Mouse (Mus musculus) right cerebral cortex, adult 18-20 months (tissue): ENCODE results near the gene Dus4l.
"Not testable (repeated sequence)": the region's sequence is repeated elsewhere in the genome, so short reads cannot be mapped to it uniquely, and the experiment has no call there.

ENCODE experiments used
- DNase-seq: peaks from one replicate; pipeline ENCODE4 v3.0.0; 2022; ENCODE audit warnings: mixed read lengths

Dus4l gene

DNA sequence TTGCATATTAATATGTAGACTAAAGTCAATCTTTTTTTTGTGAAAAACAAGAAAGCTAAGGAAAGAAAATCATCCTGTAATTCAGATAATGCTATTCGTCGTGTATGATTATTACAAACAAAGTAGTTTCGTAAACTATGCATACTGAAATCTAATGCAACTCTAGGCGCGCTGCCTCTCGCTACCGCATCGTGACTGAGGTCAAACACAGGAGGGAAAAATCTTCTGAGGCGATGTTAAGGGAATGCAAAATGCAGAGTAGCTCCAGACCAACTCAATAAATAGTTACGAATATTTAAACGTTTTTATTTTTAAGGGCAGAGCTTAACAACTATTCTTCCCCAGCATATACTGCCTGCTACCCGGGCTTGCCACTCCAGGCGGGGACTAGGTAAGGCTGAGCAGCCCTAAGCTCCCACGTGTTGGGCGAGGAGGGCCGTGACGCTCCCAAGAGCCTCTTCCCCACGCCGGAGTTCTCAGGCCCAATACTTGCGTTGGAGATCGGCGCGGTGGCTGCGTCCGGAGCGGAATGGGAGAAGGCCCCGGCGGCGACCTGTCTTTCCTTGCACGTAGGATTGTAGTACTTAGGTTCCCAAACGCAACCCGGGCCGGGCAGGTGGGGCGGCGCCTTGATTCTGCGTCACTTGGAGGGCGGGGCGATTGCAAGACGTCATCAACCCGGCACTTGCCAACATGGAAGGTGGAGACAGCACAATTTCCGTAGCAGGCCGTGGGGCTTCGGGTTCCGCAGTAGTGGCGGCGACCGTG, at the start of gene Dus4l, which contains the start of gene Cog5:
Dus4l (minus strand) TSS at position 630 of the 768 bp plus-strand sequence.
Cog5 (plus strand) TSS at position 673 of the 768 bp plus-strand sequence.
- peak; percentile 95 for DNase-seq

GRCm38 (mm10) chr12:31703904-31704303, 49.3 kb upstream of the Dus4l start:
- DNase-seq = no peak

DNA sequence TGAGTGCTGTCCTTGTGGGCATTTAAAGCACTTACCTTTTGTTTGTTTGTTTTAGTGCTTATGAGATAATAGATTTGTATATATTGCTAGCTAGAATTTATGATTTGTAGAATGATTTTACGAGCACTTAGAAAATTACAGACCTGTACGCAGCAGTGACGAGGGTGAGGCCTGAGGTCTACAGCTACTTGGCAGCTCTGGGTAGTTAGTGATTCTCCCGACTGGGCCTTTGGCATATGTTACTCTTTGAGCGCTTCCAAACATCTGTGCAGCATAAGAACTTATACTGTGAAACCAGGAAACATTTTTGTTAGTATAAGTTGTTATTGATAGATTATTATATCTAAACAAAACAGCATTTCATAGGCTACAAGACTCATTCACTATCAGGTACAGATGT, 46.8 kb upstream of the Dus4l start:
- DNase-seq = no peak

DNA sequence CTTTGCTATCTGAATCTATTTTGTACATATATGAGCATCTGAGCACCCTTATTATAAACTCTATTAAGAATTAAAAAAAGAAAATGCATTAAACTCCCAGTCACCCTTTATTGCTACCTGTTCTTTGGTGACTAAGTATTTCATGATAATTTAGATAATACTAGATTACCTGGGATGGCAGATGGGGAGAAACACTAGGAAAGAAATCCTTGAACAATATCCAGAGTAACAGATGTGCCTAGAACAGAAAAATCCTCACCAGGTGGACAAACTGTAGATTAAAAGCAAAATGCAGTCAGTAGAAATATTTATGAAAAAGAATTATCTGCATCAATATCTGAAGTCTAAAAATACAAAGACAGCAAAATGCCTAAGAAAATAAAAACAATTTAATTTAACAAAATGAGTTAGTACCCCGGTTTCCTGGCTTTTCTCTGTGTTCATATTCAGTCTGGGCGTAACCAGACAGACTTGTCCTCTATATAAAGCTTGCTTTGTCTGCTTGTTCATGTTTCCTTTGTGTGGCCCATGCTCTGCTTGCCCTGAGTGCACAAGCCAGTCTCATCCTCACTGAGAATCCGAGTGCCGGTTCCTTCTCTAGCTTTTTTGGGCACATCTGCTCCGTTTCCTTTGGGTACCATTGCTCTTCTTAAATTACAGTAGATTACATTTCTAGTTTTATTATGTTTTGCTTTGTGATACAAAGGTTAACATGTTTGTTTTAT, 46.2 kb upstream of the Dus4l start:
- DNase-seq = no peak

GRCm38 (mm10) chr12:31693278-31693677, 38.7 kb upstream of the Dus4l start:
- DNase-seq = no peak

DNA sequence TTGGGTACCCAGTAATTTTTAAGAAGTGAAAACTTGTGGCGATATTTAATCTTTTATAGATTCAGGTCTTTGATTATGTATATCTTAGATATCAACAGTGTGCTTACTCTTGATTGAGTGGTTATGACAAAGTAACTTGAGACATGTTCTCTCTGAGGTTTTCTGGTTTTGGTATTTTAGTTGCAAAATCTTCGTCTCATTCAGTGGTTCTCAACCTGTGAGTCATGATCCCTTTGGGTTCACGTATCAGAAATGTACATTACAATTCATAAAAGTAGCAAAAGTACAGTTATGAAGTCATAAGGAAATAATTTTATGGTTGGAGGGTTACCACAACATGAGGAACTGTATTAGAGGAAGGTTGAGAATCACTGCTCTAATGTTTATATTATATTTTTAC, 32.1 kb upstream of the Dus4l start:
- DNase-seq = no peak

DNA sequence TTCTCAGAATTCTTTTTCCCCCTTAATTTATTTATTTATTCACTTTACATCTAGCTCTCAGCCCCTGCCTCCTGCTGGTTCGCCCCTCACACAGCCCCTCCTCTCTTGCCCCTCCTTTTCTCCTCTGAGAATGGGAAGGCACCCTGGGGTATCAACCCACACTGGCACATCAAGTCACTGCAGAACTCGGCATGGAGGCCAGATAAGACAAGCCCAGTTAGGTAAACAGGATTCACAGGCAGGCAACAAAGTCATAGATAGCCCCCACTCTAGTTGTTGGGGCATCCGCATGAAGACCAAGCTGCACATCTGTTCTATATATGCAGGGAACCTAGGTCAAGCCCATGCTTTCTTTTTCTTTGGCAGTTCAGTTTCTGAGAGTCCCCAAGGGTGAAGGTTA, 12.6 kb upstream of the Dus4l start:
- no peak for DNase-seq

DNA sequence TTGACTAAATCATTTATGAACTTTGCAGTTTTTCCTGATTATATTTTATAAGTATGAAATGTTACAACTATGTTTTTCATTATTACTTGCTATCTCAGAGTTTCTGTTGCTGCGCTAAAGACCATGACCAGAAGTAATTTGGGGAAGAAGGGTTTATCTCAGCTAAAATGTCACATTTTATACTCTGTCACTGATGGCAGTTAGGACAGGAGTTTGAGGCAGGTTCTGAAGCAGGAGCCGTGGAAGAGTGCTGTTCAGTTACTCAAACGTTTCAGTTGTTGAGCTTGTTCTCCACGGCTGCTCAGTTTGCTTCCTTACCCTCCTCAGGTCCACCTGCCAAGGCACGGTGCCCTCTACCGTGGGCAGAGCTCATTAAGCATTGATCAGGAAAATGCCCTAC, 11.4 kb upstream of the Dus4l start:
- DNase-seq = no peak

DNA sequence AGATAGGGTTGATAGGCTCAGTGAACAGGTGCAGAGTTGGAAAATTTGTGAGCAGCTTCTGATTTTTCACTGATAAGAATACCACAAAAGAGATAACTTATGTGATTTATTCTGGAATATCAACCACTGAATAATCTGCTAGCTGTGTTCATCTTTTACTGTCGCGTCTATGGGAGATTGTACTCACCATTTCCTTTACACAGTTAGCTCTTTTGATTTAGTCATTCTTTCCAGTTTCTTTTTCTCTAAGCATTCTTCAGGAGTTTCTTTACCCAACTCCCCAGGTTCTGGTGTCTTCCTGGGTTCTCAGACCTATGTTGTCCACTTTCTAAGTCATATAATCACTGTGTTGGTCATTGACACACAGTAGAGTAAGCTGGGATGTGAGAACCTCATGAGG, 2.2 kb upstream of the Dus4l start:
- no peak for DNase-seq

GRCm38 (mm10) chr12:31654965-31655477, 395 bp upstream of the Dus4l start:
- DNase-seq = no peak

DNA sequence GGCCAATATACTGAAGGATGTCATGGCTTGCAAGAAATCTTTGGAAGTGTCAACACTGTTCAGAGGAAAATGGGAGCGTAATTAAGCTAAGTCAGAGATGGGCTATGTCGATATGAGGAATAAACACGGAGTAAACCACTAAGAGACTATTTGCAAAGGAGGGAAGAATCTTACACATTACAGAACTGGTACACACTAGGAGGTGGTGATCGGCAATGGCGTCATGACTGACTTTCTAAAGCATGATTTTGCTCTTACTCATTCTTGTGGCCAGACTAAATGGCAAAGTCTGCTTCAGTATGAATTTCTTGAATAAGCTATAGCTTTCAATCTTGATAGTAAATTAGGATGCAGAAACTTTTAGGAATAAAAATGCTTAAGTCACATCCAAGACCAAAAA, 1.0 kb downstream of the Dus4l start:
- DNase-seq = no peak

DNA sequence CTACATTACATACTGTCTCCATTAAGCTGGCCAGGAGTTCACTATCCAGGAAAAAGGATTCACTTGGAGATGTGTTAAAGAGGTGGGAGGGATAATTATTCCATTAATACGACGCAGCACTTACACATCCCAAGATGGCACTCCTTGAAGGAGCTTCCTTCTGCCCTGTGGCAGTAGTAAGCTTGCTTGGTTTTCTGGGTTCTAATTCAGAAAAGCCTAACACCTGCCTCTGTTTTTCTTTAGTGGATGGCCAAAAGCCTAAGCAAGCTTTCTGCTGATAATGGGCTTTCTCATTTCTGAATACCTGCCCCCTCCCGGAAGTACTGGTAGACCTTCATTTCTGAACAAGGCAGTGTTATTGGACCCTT, 19.4 kb downstream of the Dus4l start:
- DNase-seq = no peak

DNA sequence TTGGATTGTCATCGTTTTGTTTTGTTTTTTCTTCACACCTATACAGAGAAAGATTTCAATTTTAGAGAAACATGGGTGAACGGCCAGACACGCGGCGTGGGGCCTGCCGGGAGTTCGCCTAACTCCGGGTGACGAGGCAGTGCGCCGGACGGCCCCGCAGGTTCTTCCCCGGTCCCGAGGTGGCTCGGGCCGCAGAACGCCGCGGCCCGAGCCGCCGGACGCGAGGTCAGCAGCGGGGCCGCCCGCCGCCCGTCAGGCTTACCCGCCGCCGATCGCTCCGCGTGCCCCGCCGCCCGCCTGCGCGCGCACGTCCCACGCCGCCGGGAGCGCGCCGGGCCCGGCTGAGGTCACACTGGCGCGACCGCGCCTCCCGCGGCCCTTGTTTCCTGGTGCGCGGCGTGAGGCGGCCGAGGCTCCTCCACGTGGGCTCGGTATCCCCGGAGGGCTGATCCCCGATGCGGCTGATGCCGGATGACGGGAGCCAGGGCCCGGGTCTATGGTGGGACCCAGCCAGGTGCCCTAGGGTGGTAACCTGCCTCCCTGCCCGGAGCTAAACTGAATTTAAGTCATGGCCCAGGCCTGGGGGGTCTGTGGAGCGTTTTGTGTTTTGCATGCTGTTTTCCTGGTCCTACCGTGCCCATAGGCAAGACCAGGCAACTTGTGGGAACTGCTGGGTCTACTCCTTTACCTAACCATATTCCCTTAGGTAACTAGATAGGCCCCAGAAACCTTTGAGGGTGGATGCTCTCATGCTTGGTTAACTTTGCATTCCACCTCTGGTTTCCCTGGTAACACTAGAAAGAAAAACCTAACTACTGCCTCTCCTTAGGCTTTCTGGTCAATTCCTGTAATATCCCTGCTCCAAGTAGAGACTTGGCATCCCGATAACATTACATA, 20.0 kb downstream of the Dus4l start, which contains the start of gene Bcap29:
Bcap29 (minus strand) TSS at position 316 of the 897 bp plus-strand sequence.
- DNase-seq = peak; percentile 61

- no peak for DNase-seq
Observed at GRCm38 (mm10) chr12:31633970-31634342, 20.7 kb downstream of the Dus4l start.

GRCm38 (mm10) chr12:31628396-31628795, 26.2 kb downstream of the Dus4l start:
- not testable (repeated sequence) for DNase-seq

DNA sequence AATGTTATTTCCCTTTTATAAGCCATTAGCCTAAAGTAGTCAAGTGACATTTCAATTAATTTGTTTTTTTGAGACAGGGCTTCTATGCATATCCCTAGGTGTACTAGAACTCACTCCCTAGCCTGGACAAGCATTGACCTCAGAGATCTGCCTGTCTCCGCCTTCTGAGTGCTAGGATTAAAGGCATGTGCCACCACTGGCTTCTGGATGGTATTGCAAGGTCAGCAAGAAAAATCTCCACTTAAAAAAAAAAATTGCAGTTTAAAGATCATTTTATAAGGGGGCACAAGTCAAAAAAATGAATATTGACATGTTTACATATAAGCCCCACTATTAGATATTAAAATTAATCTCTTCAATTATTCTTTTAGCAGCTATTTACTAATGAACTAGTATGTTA, 29.6 kb downstream of the Dus4l start:
- DNase-seq = no peak

DNA sequence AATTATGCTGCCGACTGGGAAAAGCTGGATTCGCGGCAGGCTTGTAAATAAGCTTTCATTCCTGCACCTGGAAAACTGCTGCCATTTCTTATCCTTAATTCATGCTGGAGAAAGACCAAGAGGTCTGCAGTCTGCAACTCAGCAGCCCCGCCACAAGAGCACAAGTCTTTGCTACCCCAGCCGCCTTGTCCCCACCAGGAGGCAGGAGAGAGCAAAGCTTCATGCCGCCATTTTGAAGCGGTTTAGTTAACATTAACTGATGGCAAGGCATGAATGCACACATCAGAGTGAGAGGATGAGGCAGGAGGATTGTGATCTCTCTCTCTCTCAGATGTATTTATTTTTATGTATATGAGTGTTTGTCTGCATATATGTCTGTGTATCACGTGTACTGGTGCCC, 34.5 kb downstream of the Dus4l start:
- DNase-seq = no peak

DNA sequence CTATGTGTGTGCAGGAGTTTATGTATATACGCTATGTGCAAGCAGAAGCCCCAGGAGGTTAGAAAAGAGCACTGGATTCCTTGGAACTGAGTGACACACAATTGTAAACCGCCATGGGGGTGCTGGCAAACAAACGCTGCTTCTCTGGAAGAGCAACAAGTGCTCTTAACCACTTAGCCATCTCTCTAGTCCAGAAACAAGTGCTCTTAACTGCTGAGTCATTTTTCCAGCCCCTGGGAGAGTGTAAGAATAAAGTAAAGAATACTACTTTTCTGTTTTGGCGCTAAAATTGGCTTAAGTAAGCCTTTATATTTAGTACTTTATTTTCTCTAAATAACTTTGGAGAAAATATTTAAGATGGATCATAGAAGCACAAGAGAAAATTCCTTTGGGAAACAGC, 41.3 kb downstream of the Dus4l start:
- no peak for DNase-seq

GRCm38 (mm10) chr12:31608138-31608537, 46.5 kb downstream of the Dus4l start:
- no peak for DNase-seq

GRCm38 (mm10) chr12:31604894-31605293, 49.7 kb downstream of the Dus4l start:
- no peak for DNase-seq

GRCm38 (mm10) chr12:31603586-31603985, 51.0 kb downstream of the Dus4l start:
- DNase-seq = no peak

- no peak for DNase-seq
Observed at GRCm38 (mm10) chr12:31594296-31594695, 60.3 kb downstream of the Dus4l start.

GRCm38 (mm10) chr12:31592011-31592410, 62.6 kb downstream of the Dus4l start:
- no peak for DNase-seq
